Mouse (Mus musculus) lung, adult 2 months (tissue): Measurements from ENCODE around the gene Trdmt1.

Source experiments
- CTCF ChIP-seq: fragments of 200-500 bp; IDR thresholded peaks from 2 replicates; pipeline ENCODE4 v1.5.1; 2011; ENCODE audit warnings: mild to moderate bottlenecking, low read length, control low read depth; ENCODE audit not compliant: insufficient read depth
- POLR2A ChIP-seq: fragments of 200-500 bp; IDR thresholded peaks from 2 replicates; pipeline ENCODE4 v1.6.1; 2011; ENCODE audit warnings: low read depth, mild to moderate bottlenecking, control low read depth, low read length, borderline replicate concordance; ENCODE audit errors: extremely low read depth

DNA sequence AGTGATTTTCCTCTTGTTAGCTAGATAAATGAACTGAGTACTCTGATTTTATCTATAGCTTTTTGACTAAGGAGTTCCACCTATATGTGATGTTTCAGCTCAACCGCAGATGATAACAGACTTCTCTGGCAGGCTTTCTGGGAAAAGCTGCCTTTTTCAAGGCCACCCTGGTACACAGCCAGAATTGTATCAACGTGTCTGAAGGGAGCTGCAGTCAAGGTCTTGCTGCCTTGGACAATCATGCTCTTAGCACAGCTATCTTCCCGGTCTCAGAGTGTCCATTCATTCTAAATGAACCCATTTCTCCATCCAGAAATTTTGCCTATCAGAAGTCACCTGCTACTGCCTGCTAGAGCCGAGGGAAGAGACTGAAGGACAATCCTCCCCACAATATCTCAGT, 16.9 kb downstream of the Trdmt1 start:
- no peak for TF ChIP-seq CTCF
- no peak for TF ChIP-seq POLR2A
